In genomic region chr11:52003505-52003771, GRCm38 (mm10) we compare ENCODE assay signal across 8 mouse cellular contexts. TPM values are rescaled to one million over a fixed set of nuclear protein-coding genes. Genes with fewer than 3 reads are reported as not detected.
DNase-seq lines count a peak whose midpoint lies in the region; ATAC-seq and TF ChIP-seq lines count a peak whose summit lies in the region.

No protein-coding gene starts in this region.

- H3K27me3 ChIP-seq in neural tube, embryonic 11.5 days (ENCODE audit: control insufficient read depth, insufficient read depth, low read length): no peaks in the 10 kb centered on the region
- H3K27me3 ChIP-seq in limb, embryonic 14.5 days (ENCODE audit: control insufficient read depth, insufficient read depth, low read length): no peaks in the 10 kb centered on the region
- H3K27me3 ChIP-seq in stomach, postnatal 0 days (ENCODE audit: control insufficient read depth, insufficient read depth, low read length): no peaks in the 10 kb centered on the region

- TF ChIP-seq CTCF in stomach, postnatal 0 days (IDR thresholded peaks at IDR 0.05; ENCODE audit: low read depth): no peak

- peaks cover 8% of the 10 kb centered on the region; the same call in 1 of the 2 replicates for H3K4me1 ChIP-seq in neural tube, embryonic 11.5 days (ENCODE audit: control insufficient read depth, insufficient read depth, low read length)
- H3K4me1 ChIP-seq in limb, embryonic 14.5 days (ENCODE audit: control insufficient read depth, insufficient read depth, low read length): peaks cover 24% of the 10 kb centered on the region
- peaks cover under 1% of the 10 kb centered on the region; the same call in 1 of the 2 replicates for H3K4me1 ChIP-seq in stomach, postnatal 0 days (replicated peaks; ENCODE audit: control insufficient read depth, insufficient read depth)

- no peaks in the 10 kb centered on the region for H3K9me3 ChIP-seq in neural tube, embryonic 11.5 days (ENCODE audit: control insufficient read depth, low read length)
- no peaks in the 10 kb centered on the region for H3K9me3 ChIP-seq in limb, embryonic 14.5 days (ENCODE audit: control insufficient read depth, low read length)
- H3K9me3 ChIP-seq in stomach, postnatal 0 days (ENCODE audit: control insufficient read depth, low read length): no peaks in the 10 kb centered on the region

- peak overlapping the region; percentile 59 for H3K4me3 ChIP-seq in neural tube, embryonic 11.5 days (ENCODE audit: low read depth, low read length)
- peak overlapping the region; percentile 85 for H3K4me3 ChIP-seq in limb, embryonic 14.5 days (replicated peaks; ENCODE audit: low read length)
- H3K4me3 ChIP-seq in stomach, postnatal 0 days (ENCODE audit: low read depth, low read length): peak overlapping the region; percentile 73

- H3K4me2 ChIP-seq in neural tube, embryonic 11.5 days (ENCODE audit: low read depth): peak overlapping the region; percentile 68
- H3K4me2 ChIP-seq in limb, embryonic 14.5 days (replicated peaks; ENCODE audit: low read depth, low read length, severe bottlenecking): peak overlapping the region; percentile 58
- H3K4me2 ChIP-seq in stomach, postnatal 0 days (replicated peaks; ENCODE audit: low read depth): peak overlapping the region; percentile 67

- no peaks in the 10 kb centered on the region for H3K36me3 ChIP-seq in neural tube, embryonic 11.5 days (ENCODE audit: control insufficient read depth, insufficient read depth, low read length)
- no peaks in the 10 kb centered on the region for H3K36me3 ChIP-seq in limb, embryonic 14.5 days (ENCODE audit: control insufficient read depth, insufficient read depth, low read length)
- H3K36me3 ChIP-seq in stomach, postnatal 0 days (ENCODE audit: control insufficient read depth, insufficient read depth, low read length): no peaks in the 10 kb centered on the region

- no peak for TF ChIP-seq EP300 in stomach, postnatal 0 days (optimal IDR thresholded peaks at IDR 0.05)

- H3K27ac ChIP-seq in neural tube, embryonic 11.5 days (ENCODE audit: low read depth, low read length): peak overlapping the region; percentile 57
- peak overlapping the region; percentile 89 for H3K27ac ChIP-seq in limb, embryonic 14.5 days (replicated peaks; ENCODE audit: low read depth, low read length)
- H3K27ac ChIP-seq in stomach, postnatal 0 days (replicated peaks): peak overlapping the region; percentile 95

- no peak for ATAC-seq in neural tube, embryonic 11.5 days (ENCODE audit: insufficient read depth, low FRiP score, low TSS enrichment)
- no peak for ATAC-seq in limb, embryonic 14.5 days (ENCODE audit: low FRiP score, low read depth)
- ATAC-seq in stomach, postnatal 0 days (ENCODE audit: low FRiP score, low TSS enrichment): no peak

- H3K9ac ChIP-seq in neural tube, embryonic 11.5 days (ENCODE audit: low read length): peak overlapping the region; percentile 49
- H3K9ac ChIP-seq in limb, embryonic 14.5 days (ENCODE audit: low read depth, low read length, severe bottlenecking): peak overlapping the region; percentile 86
- peak overlapping the region; percentile 74; the same call in 1 of the 2 replicates for H3K9ac ChIP-seq in stomach, postnatal 0 days (ENCODE audit: low read length)

- 19% methylated on average over 4 of the region's 4 CpGs for WGBS in neural tube, embryonic 11.5 days
- WGBS in limb, embryonic 14.5 days: 12% methylated on average over 4 of the region's 4 CpGs
- WGBS in stomach, postnatal 0 days: 14% methylated on average over 4 of the region's 4 CpGs

- TF ChIP-seq POLR2A in limb, embryonic 14.5 days (IDR thresholded peaks at IDR 0.05; ENCODE audit: borderline replicate concordance, extremely low read depth, insufficient read depth, insufficient read length): no peak

- peak; percentile 21 for DNase-seq in adrenal gland, postnatal 14 days
- DNase-seq in adrenal gland, postnatal 25 days: no peak
- DNase-seq in neural tube, embryonic 11.5 days (ENCODE audit: low spot score): no peak
- DNase-seq in neural tube, embryonic 10.5 days (ENCODE audit: extremely low spot score, low spot score): no peak
- peak; percentile 5 for DNase-seq in limb, embryonic 14.5 days (ENCODE audit: low spot score)
- no peak for DNase-seq in stomach, postnatal 0 days (ENCODE audit: low spot score)
- no peak for DNase-seq in right cerebral cortex, postnatal 4 days
- DNase-seq in spleen, postnatal 4 days (ENCODE audit: low spot score in 2 of 2): no peak

RNA-seq across cellular contexts. Expression of gene Cdkl3, which starts 0.6 kb away (rescaled TPM):
- 4.3 and 5.6 TPM in 2 replicates for total RNA-seq in adrenal gland, postnatal 14 days (2021)
- total RNA-seq in adrenal gland, postnatal 25 days (2021): 4.0 and 4.7 TPM in 2 replicates
- polyA plus RNA-seq in neural tube, embryonic 11.5 days (2014; fragmentation: Nextera tagmentation; extraction: Ambion mirVana): 12.3 and 14.2 TPM in 2 replicates
- polyA plus RNA-seq in limb, embryonic 14.5 days (2012; rRNA removed): 6.9 and 9.5 TPM in 2 replicates
- 11.9 and 12.3 TPM in 2 replicates for polyA plus RNA-seq in limb, embryonic 14.5 days (2014; fragmentation: Nextera tagmentation; extraction: Ambion mirVana)
- 4.8 and 5.5 TPM in 2 replicates for polyA plus RNA-seq in stomach, postnatal 0 days (2015; fragmentation: Nextera tagmentation; extraction: Ambion mirVana)

RNA-seq across cellular contexts. Expression of gene Ube2b, which starts 2.9 kb away (rescaled TPM):
- total RNA-seq in adrenal gland, postnatal 14 days (2021): 152 and 153 TPM in 2 replicates
- 140 and 160 TPM in 2 replicates for total RNA-seq in adrenal gland, postnatal 25 days (2021)
- 178 and 187 TPM in 2 replicates for polyA plus RNA-seq in neural tube, embryonic 11.5 days (2014; fragmentation: Nextera tagmentation; extraction: Ambion mirVana)
- 194 and 211 TPM in 2 replicates for polyA plus RNA-seq in limb, embryonic 14.5 days (2012; rRNA removed)
- polyA plus RNA-seq in limb, embryonic 14.5 days (2014; fragmentation: Nextera tagmentation; extraction: Ambion mirVana): 141 and 151 TPM in 2 replicates
- 182 and 183 TPM in 2 replicates for polyA plus RNA-seq in stomach, postnatal 0 days (2015; fragmentation: Nextera tagmentation; extraction: Ambion mirVana)

RNA-seq across cellular contexts. Expression of gene Cdkn2aipnl, which starts 36.0 kb away (rescaled TPM):
- total RNA-seq in adrenal gland, postnatal 14 days (2021): 20.1 and 24.9 TPM in 2 replicates
- 20.1 and 20.5 TPM in 2 replicates for total RNA-seq in adrenal gland, postnatal 25 days (2021)
- polyA plus RNA-seq in neural tube, embryonic 11.5 days (2014; fragmentation: Nextera tagmentation; extraction: Ambion mirVana): 127 and 139 TPM in 2 replicates
- 42.5 and 44.6 TPM in 2 replicates for polyA plus RNA-seq in limb, embryonic 14.5 days (2012; rRNA removed)
- polyA plus RNA-seq in limb, embryonic 14.5 days (2014; fragmentation: Nextera tagmentation; extraction: Ambion mirVana): 93.3 and 103 TPM in 2 replicates
- polyA plus RNA-seq in stomach, postnatal 0 days (2015; fragmentation: Nextera tagmentation; extraction: Ambion mirVana): 43.0 and 46.9 TPM in 2 replicates

Comparison
In these comparisons a context has a peak if more than half of its experiments do, and no peak if none do; other contexts are left out.
1. DNase-seq: peak in adrenal gland, postnatal 14 days (single experiment) and limb, embryonic 14.5 days (single experiment); none in adrenal gland, postnatal 25 days (single experiment), neural tube, embryonic 11.5 days (single experiment), neural tube, embryonic 10.5 days (single experiment), stomach, postnatal 0 days (single experiment), right cerebral cortex, postnatal 4 days (single experiment) and spleen, postnatal 4 days (0 of 2).
2. Peak in every context shown above with its lines, with median percentiles within 50 percentile points of each other: H3K27ac ChIP-seq, H3K4me2 ChIP-seq, H3K4me3 ChIP-seq and H3K9ac ChIP-seq.